Mouse (Mus musculus) cortical plate, adult 2 months (tissue): ENCODE measurements at regions not wholly inside any gene's neighbourhood (a gene's known extent, or its start where the extent isn't known, plus 50 kb on each side); places are given as distances from the start of the nearest gene placed in this dataset.

Source experiments
- H3K27ac ChIP-seq: fragments of 200-500 bp; 2 replicates; pipeline ENCODE4 v1.5.1; 2012; ENCODE audit warnings: low read length, control low read depth, inconsistent platforms; ENCODE audit not compliant: insufficient read depth
- H3K4me1 ChIP-seq: fragments of 200-500 bp; 2 replicates; pipeline ENCODE4 v1.6.1; 2011; ENCODE audit warnings: low read length; ENCODE audit not compliant: control insufficient read depth, insufficient read depth
- H3K4me3 ChIP-seq: fragments of 200-500 bp; 2 replicates; pipeline ENCODE4 v1.5.1; 2011; ENCODE audit warnings: mild to moderate bottlenecking, low read length, control low read depth; ENCODE audit not compliant: insufficient read depth
- CTCF ChIP-seq: fragments of 200-500 bp; IDR thresholded peaks from 2 replicates; pipeline ENCODE4 v1.5.1; 2011; ENCODE audit warnings: mild to moderate bottlenecking, control low read depth, low read length; ENCODE audit not compliant: insufficient read depth; ENCODE audit errors: extremely low read depth
- POLR2A ChIP-seq: fragments of 200-500 bp; IDR thresholded peaks from 2 replicates; pipeline ENCODE4 v1.6.1; 2011; ENCODE audit warnings: mild to moderate bottlenecking, low read length, control low read depth; ENCODE audit not compliant: insufficient read depth; ENCODE audit errors: extremely low read depth

DNA sequence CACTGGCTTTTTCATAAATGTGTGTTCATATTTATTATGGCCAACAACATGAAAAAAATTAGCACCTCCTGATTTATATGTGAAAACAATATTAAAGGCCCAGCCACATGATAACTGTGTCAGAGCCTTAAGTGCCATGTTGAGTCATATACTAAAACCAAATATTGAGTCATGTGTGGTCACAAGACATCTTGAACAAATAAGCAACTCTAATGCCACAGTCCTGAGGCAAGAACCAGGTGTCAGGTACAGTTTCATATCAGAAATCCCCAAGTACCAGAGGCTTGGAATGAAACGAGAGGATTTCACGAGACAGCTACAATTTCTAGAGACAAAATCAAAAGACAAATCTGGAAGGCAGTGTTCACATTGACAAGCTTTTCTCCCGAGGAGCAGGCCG, 157.4 kb downstream of the Tmem17 start:
- Histone ChIP-seq H3K27ac (no peak overlapping the region), H3K4me3 (no peak overlapping the region), H3K4me1 (peaks cover 4% of the 10 kb centered on the region)
- TF ChIP-seq CTCF (no peak), POLR2A (no peak)

DNA sequence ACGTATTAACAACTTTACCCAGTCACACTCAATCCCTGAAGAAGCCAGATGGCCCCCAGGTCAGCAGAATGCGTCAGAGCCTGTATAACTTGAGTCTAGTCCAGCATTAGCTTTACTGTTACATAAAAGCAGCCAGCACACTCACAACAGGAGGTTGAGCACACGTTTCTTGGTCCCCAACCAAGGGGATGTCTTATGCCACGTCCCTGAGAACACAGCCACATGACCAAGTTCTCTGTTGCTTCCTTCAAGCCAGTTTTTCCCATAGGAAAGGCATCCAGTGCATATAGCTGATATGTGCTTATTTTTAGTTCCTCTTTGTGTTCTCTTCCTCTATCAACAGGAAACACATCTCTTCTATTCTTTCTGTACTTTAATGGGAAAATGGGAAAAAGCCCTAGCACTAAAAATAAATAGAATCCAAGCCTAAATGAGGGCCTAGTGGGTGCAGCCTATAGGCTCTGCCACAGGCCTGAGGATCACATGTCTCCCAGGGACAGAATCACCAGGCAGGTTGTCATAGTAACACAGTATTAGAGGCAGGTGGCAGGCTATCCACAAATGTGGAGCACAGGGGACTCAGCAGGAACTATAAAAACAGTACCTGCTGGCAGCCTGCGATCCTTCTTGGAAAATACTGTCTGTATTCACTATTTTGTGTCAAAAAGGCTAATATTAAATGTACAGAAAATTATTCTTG, 160.1 kb downstream of the Tmem17 start:
- TF ChIP-seq POLR2A (no peak), CTCF (no peak)

DNA sequence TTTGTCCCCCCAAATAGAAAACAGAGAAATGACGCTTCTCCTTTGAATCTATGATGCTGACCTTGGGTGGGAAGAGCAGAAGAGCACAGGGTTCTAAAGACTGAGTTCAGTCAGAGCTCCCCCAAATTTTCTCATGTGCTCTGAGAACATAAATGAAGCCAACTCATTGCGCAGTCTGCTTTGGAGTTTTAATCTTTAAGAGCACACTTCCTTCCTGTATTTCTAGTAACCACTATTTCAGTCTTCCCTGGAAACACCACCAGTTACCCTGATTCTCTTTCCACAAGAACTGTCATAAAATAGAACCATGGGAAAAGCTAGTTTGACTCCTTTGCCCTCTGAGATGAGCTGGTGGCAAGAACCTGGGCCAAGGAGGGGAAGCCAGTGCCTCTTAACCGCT, 163.2 kb downstream of the Tmem17 start:
- TF ChIP-seq POLR2A (no peak), CTCF (no peak)
- Histone ChIP-seq H3K27ac (no peak overlapping the region), H3K4me1 (peaks cover 4% of the 10 kb centered on the region), H3K4me3 (no peak overlapping the region)

More for the DNA sequence above, 160.1 kb downstream of the Tmem17 start:
- H3K4me3 ChIP-seq = no peak overlapping the region
- peaks cover 4% of the 10 kb centered on the region for H3K4me1 ChIP-seq
- H3K27ac ChIP-seq = peak overlapping the region; percentile 24; the same call in 1 of the 2 replicates

DNA sequence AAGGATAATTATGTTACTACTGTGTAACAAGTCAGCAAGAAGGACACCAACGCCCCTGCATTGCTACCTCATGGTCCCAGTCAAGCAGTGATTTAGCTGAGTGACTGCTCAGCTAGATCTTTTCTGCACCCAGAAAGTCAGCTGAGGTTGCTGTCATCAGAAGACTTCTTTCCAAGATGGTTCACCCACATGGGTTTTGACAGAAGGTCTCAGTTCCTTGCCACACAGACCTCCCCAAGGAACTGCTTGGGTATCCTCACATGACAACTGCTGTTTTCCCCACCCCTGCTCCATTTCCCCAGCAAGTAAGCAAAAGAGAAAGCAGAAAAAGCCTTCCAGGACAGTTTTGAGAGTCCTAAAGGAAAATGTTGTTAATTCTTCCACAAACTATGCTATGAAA, 163.9 kb downstream of the Tmem17 start:
- Histone ChIP-seq H3K4me3 (no peak overlapping the region), H3K27ac (no peak overlapping the region), H3K4me1 (peaks cover 4% of the 10 kb centered on the region)
- TF ChIP-seq CTCF (no peak), POLR2A (no peak)

DNA sequence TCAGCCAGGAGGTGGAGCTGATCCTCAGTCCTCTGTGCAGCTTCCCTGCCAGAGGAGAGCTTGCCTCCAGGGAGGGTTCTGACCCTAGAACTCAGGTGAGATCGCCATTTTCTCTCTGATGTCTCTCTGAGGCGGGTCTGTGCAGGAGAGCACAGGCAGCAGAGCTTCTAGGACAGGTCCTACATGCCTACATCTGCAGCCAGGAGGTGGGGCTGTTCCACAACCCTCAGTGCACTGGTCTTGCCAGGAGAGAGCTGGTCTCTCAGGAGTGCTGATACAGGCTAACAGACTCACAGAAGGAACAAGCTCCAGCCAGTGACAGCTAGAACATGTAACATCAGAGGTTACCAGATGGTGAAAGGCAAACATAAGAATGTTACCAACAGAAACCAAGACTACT, 165.4 kb downstream of the Tmem17 start:
- Histone ChIP-seq H3K27ac (no peak overlapping the region), H3K4me1 (no peaks in the 10 kb centered on the region), H3K4me3 (no peak overlapping the region)
- TF ChIP-seq CTCF (peak; percentile 23; the same call in 1 of the 2 replicates), POLR2A (no peak)

DNA sequence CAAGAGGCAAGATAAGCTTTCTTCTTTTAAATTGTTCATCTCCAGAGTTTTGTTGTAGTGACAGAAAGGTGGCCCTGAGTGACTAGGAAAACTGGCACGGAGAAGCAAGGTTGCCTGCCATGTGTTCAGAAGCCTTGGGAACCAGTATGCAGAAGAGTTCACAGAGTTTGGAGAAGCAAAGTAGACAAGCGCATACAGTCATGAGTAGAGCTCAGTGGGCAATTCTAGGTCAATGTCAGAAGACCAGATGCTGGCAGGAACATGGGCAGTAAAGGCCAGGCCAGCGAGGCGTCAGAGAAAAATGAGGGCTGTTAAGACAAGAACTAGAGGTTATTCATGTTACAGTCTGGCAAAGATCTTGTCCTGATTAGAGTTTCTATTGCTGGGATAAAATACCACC, 172.7 kb downstream of the Tmem17 start:
- Histone ChIP-seq H3K27ac (no peak overlapping the region), H3K4me1 (no peaks in the 10 kb centered on the region), H3K4me3 (no peak overlapping the region)
- TF ChIP-seq CTCF (no peak), POLR2A (no peak)

DNA sequence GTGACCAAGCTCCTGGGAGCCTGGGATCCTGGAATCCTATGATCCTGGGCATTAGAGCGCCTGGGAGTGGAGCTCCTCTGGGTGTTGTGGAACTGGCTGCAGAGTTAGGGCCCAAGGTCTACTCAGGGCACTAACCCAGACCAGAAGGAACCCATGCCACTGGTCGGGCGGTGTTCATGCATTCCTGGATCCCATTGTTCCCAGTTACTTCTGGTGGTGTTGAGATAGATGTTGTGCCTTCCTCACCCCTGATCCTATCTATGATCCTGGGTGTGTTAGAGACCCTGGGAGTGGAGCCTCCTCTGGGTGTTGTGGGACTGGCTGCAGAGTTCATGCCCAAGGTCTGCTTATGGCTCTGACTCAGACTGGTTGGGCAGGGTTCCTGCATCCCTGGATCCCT, 169.9 kb downstream of the B3gnt2 start:
- TF ChIP-seq CTCF (no peak), POLR2A (no peak)
- no peaks in the 10 kb centered on the region for H3K4me1 ChIP-seq
- no peak overlapping the region for H3K4me3 ChIP-seq
- H3K27ac ChIP-seq = no peak overlapping the region

DNA sequence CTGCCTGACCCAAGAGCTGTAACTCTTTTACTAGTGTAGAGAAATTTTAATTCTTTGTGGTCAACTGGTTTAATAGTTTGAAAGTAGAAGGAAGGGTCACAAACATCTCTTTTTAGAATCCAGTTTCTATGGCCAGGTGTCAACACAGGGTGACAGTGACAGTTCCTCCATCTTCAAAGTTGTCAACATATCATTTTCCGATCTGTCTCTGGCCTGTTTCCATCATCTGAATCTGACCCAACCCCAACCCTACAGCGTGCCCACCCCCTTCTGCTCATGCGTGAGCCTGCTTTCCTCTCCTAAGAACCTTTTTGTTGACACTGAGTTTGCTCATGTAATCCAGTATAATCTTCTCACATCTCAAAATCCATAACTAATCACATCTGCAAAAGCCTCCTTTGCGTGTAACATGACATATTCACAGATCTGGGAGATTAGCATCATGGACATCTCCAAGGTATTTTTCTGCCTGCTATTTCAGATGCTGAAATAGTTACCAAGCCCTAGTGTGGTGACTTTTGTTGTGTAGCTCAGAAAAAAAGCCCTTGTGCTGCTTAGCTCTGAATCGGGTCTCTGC, 168.4 kb downstream of the B3gnt2 start:
- TF ChIP-seq CTCF = no peak
- TF ChIP-seq POLR2A = no peak
- Histone ChIP-seq H3K4me1 (no peaks in the 10 kb centered on the region), H3K4me3 (no peak overlapping the region), H3K27ac (no peak overlapping the region)

DNA sequence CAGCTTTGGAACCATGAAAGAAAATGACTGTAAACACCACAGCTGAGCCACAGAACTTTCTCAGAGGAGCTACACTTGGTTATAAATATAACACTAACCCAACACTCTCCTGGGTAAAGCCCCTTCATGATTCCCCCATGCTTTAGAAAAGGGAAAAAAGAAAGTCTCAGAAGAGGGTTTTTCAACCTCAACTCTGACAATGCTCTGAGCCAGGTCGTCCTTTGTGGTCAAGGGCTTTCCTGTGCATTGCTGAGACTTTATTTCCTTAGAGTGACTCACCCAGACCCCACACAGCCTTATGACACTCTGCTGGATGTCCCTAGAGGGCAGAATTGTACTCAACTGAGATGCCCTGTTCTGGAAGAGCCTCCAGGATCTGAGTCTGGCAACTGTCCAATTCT, 167.8 kb downstream of the B3gnt2 start:
- no peak overlapping the region for H3K27ac ChIP-seq
- TF ChIP-seq CTCF (no peak), POLR2A (no peak)
- H3K4me1 ChIP-seq = no peaks in the 10 kb centered on the region; the same call in 1 of the 2 replicates
- H3K4me3 ChIP-seq = no peak overlapping the region

DNA sequence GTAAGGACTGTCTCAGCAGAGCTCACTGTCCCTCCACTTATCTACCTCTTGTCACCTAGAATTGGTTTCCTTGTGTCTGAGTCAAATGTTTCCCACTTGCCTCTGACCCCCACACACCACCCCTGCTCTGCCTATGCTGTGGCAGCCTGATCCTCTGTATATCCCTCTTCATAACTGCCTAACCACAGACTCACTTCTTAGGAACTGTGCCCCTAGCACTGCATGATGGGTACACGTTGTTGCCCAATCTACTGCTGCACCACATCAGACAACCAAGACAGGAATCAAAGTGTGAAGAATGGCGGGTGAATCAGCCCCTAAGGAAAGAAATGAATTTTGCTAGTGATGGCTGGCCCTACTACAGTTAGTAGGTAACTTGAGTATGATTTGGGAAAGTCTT, 167.4 kb downstream of the B3gnt2 start:
- H3K27ac ChIP-seq = no peak overlapping the region
- TF ChIP-seq POLR2A (no peak), CTCF (no peak)

More for the DNA sequence above, 167.4 kb downstream of the B3gnt2 start:
- no peaks in the 10 kb centered on the region; the same call in none of the 2 replicates for H3K4me1 ChIP-seq
- no peak overlapping the region for H3K4me3 ChIP-seq
